Mouse (Mus musculus): ENCODE measurements around the gene Rnaseh2a. TPM values are rescaled to one million over a fixed set of nuclear protein-coding genes. Genes with fewer than 3 reads are reported as not detected.
A peak's percentile ranks its signal among the peaks of the same experiment; 100 is the strongest.

Gene Rnaseh2a
- total and polyA plus RNA-seq, 3 experiments, result 105 to 109 TPM; not detected in 1

- TF ChIP-seq CHD1 (IDR thresholded peaks at IDR 0.05; ENCODE audit: low read depth, low read length), result peak; percentile 98
- TF ChIP-seq TAL1 (IDR thresholded peaks at IDR 0.05; ENCODE audit: low read length), result no peak
- TF ChIP-seq HCFC1 (IDR thresholded peaks at IDR 0.05; ENCODE audit: low read depth, low read length), result peak; percentile 67
- TF ChIP-seq USF1 (IDR thresholded peaks at IDR 0.05; ENCODE audit: low read depth, low read length), result no peak
- peak; percentile 95 for TF ChIP-seq NELFE (IDR thresholded peaks at IDR 0.05; ENCODE audit: low read depth, low read length)
Observed at GRCm38 (mm10) chr8:84969241-84970134, at the start of gene Rnaseh2a, which contains the start of the genes Gm49661 and Prdx2 (continued).

GRCm38 (mm10) chr8:85017209-85017608 is 47.6 kb upstream of the Rnaseh2a start:
- no peak overlapping the region for H3K9ac ChIP-seq (ENCODE audit: control insufficient read depth, low read depth, low read length, poor library complexity, severe bottlenecking)
- no peak for TF ChIP-seq CHD1 (IDR thresholded peaks at IDR 0.05; ENCODE audit: low read depth, low read length)
- no peak for TF ChIP-seq SMC3 (IDR thresholded peaks at IDR 0.05; ENCODE audit: low read depth, low read length)
- no peak for DNase-seq (ENCODE audit: low read depth, low spot score)
- H3K27me3 ChIP-seq (ENCODE audit: control insufficient read depth in 1 of 2, insufficient read depth in 2 of 2, low read length in 2 of 2), result no peaks in the 10 kb centered on the region
- H3K4me1 ChIP-seq (ENCODE audit: control insufficient read depth in 1 of 2, insufficient read depth in 2 of 2, low read length in 2 of 2), result no peaks in the 10 kb centered on the region
- no peaks in the 10 kb centered on the region for H3K36me3 ChIP-seq (ENCODE audit: control insufficient read depth in 1 of 2, insufficient read depth in 2 of 2, low read length in 2 of 2)
- H3K9me3 ChIP-seq (replicated peaks; ENCODE audit: insufficient read depth, low read length), result no peaks in the 10 kb centered on the region
- H3K79me2 ChIP-seq (ENCODE audit: control insufficient read depth, insufficient read depth, low read length, poor library complexity), result peaks cover 2% of the 10 kb centered on the region; the same call in 1 of the 2 replicates
- no peak overlapping the region for H3K27ac ChIP-seq (ENCODE audit: control insufficient read depth, low read depth, low read length)
- H3K4me3 ChIP-seq (ENCODE audit: control insufficient read depth in 1 of 2, insufficient read depth in 1 of 2, low read depth in 2 of 2, low read length in 2 of 2), result no peak overlapping the region

GRCm38 (mm10) chr8:85016724-85017123 is 47.2 kb upstream of the Rnaseh2a start:
- Histone ChIP-seq H3K36me3 (ENCODE audit: control insufficient read depth in 1 of 2, insufficient read depth in 2 of 2, low read length in 2 of 2) (no peaks in the 10 kb centered on the region), H3K4me1 (ENCODE audit: control insufficient read depth in 1 of 2, insufficient read depth in 2 of 2, low read length in 2 of 2) (no peaks in the 10 kb centered on the region), H3K79me2 (ENCODE audit: control insufficient read depth, insufficient read depth, low read length, poor library complexity) (no peaks in the 10 kb centered on the region), H3K9me3 (replicated peaks; ENCODE audit: insufficient read depth, low read length) (no peaks in the 10 kb centered on the region), H3K27ac (ENCODE audit: control insufficient read depth, low read depth, low read length) (no peak overlapping the region), H3K4me3 (ENCODE audit: control insufficient read depth in 1 of 2, insufficient read depth in 1 of 2, low read depth in 2 of 2, low read length in 2 of 2) (no peak overlapping the region), H3K9ac (ENCODE audit: control insufficient read depth, low read depth, low read length, poor library complexity, severe bottlenecking) (no peak overlapping the region), H3K27me3 (ENCODE audit: control insufficient read depth in 1 of 2, insufficient read depth in 2 of 2, low read length in 2 of 2) (no peaks in the 10 kb centered on the region)
- DNase-seq (ENCODE audit: low read depth, low spot score), result no peak
- no peak for TF ChIP-seq CHD1 (IDR thresholded peaks at IDR 0.05; ENCODE audit: low read depth, low read length)
- no peak for TF ChIP-seq USF1 (IDR thresholded peaks at IDR 0.05; ENCODE audit: low read depth, low read length)
- no peak for TF ChIP-seq EP300 (IDR thresholded peaks at IDR 0.05; ENCODE audit: low read depth in 1 of 2, low read length in 2 of 2)
- TF ChIP-seq ZKSCAN1 (IDR thresholded peaks at IDR 0.05; ENCODE audit: low read depth, low read length), result no peak
- no peak for TF ChIP-seq MAX (IDR thresholded peaks at IDR 0.05; ENCODE audit: low read length)
- no peak for TF ChIP-seq POLR2A (IDR thresholded peaks at IDR 0.05; ENCODE audit: control insufficient read depth in 1 of 2, insufficient read depth in 1 of 2, low read depth in 1 of 2, low read length in 2 of 2, poor library complexity in 1 of 2)
- no peak for TF ChIP-seq MYC (IDR thresholded peaks at IDR 0.05; ENCODE audit: low read depth, low read length)
- TF ChIP-seq GABPA (IDR thresholded peaks at IDR 0.05; ENCODE audit: low read depth, low read length), result no peak
- TF ChIP-seq TAL1 (IDR thresholded peaks at IDR 0.05; ENCODE audit: low read length), result no peak
- TF ChIP-seq MXI1 (IDR thresholded peaks at IDR 0.05; ENCODE audit: low read depth, low read length), result no peak
- TF ChIP-seq NRF1 (IDR thresholded peaks at IDR 0.05; ENCODE audit: insufficient read depth, low read depth, low read length, poor library complexity, severe bottlenecking), result no peak

Data from MEL (cell line).